Mouse (Mus musculus) heart, adult 2 months (tissue): ENCODE measurements around the gene Ndufa5. TPM values are rescaled to one million over a fixed set of nuclear protein-coding genes. Genes with fewer than 3 reads are reported as not detected.

ENCODE experiments used
- DNase-seq, 2 experiments: peaks; one replicate each; pipeline ENCODE4 v3.0.0; 2021
- H3K27ac ChIP-seq: fragments of 200-600 bp; 2 replicates; pipeline ENCODE4 v1.8.1; 2022
- H3K27me3 ChIP-seq: fragments of 200-500 bp; 2 replicates; pipeline ENCODE4 v1.6.1; 2012; ENCODE audit warnings: mild to moderate bottlenecking, low read length, inconsistent platforms, mixed read lengths; ENCODE audit not compliant: control insufficient read depth, insufficient read depth
- H3K36me3 ChIP-seq: fragments of 200-500 bp; 2 replicates; pipeline ENCODE4 v1.6.1; 2012; ENCODE audit warnings: low read length, inconsistent platforms; ENCODE audit not compliant: control insufficient read depth, insufficient read depth
- H3K4me1 ChIP-seq: fragments of 200-500 bp; 2 replicates; pipeline ENCODE4 v1.6.1; 2011; ENCODE audit warnings: low read length; ENCODE audit not compliant: control insufficient read depth, insufficient read depth
- H3K4me3 ChIP-seq: fragments of 200-600 bp; 2 replicates; pipeline ENCODE4 v1.8.1; 2022
- H3K79me2 ChIP-seq: fragments of 200-500 bp; replicated peaks from 2 replicates; pipeline ENCODE4 v1.6.1; 2012; ENCODE audit warnings: mild to moderate bottlenecking, inconsistent platforms, low read length, moderate library complexity, mixed read lengths; ENCODE audit not compliant: control insufficient read depth, insufficient read depth
- H3K9ac ChIP-seq: fragments of 200-500 bp; 2 replicates; pipeline ENCODE4 v1.6.1; 2012; ENCODE audit warnings: low read depth, mild to moderate bottlenecking, control low read depth, inconsistent platforms, low read length, mixed read lengths
- CTCF ChIP-seq: fragments of 200-600 bp; IDR thresholded peaks from 2 replicates; pipeline ENCODE4 v1.8.1; 2022; ENCODE audit warnings: antibody characterized with exemption, mild to moderate bottlenecking, moderate library complexity
- EP300 ChIP-seq: fragments of 200-500 bp; IDR thresholded peaks from 2 replicates; pipeline ENCODE4 v1.6.1; 2011; ENCODE audit warnings: low read depth, low read length, control low read depth; ENCODE audit not compliant: insufficient read depth
- POLR2A ChIP-seq: fragments of 200-500 bp; IDR thresholded peaks from 2 replicates; pipeline ENCODE4 v1.6.1; 2011; ENCODE audit warnings: mild to moderate bottlenecking, low read depth, low read length, control low read depth; ENCODE audit not compliant: insufficient read depth
- WGBS: fragments of 180-500 bp; shearing (Covaris S2); methylation state at CpG from one replicate; pipeline ENCODE4 v1.1.7; 2018; 5-methylcytosine and 5-hydroxymethylcytosine counted together
- intact Hi-C: fragments of 180-260 bp; cut with DNase I; formaldehyde crosslinking; loops from one replicate; pipeline ENCODE4 v1.15.1; 2025
- polyA plus RNA-seq: library from polyadenylated mRNA; depleted of rRNA; stranded (reverse); fragments of >200 nt; gene quantifications from 2 replicates; pipeline ENCODE4 v1.2.3, GENCODE M21; 2012; rRNA removed
- total RNA-seq, 2 experiments: library from RNA; stranded (reverse); gene quantifications; 2 replicates each; pipeline ENCODE4 v1.2.3; 2021

Ndufa5 gene
- total and polyA plus RNA-seq, 3 experiments, result 66.3 to 1,734 (median 1,490) TPM

DNA sequence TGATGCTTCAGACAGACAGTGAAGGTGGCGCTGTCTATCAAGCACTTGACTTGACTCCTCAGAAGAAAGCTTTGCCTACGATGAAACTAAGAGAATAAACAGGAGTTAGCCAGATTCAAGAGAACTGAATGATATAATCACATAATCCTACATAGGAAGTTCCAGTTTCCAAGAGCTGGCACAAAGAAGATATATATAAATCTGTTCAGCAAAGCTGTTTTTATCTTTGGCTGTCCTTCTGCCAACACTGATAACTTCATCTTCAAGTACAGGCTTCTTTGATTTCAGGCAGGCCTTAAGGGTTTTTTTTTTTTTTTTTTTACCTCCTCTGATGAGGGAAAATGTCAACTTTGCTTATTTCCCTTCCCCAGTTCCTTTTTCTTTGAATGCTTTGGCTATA is 57.7 kb downstream of the Ndufa5 start:
- TF ChIP-seq CTCF, result no peak
- no peak for TF ChIP-seq POLR2A
- TF ChIP-seq EP300, result no peak
- Histone ChIP-seq H3K79me2 (no peaks in the 10 kb centered on the region), H3K4me3 (no peak overlapping the region), H3K36me3 (no peaks in the 10 kb centered on the region), H3K27me3 (no peaks in the 10 kb centered on the region), H3K9ac (no peak overlapping the region), H3K4me1 (no peaks in the 10 kb centered on the region), H3K27ac (no peak overlapping the region)
- WGBS, result 80% methylated on average over 2 of the region's 2 CpGs
- no peak for DNase-seq
- intact Hi-C loops, result no loop called here

Other genes starting within 250 kb of the Ndufa5 start
- under 1 TPM; 0.47 to 0.52 TPM for gene Iqub, start 12.9 kb downstream of the Ndufa5 start, total RNA-seq
- 0.06 and 0.08 TPM in 2 replicates for gene Iqub, start 12.9 kb downstream of the Ndufa5 start, polyA plus RNA-seq
- 10 to 100 TPM; 61.4 to 69.9 TPM for gene Asb15, start 131 bp upstream of the Ndufa5 start, total RNA-seq
- 31.0 and 61.4 TPM in 2 replicates for gene Asb15, start 131 bp upstream of the Ndufa5 start, polyA plus RNA-seq
- 100 to 1,000 TPM; 691 to 757 TPM for gene Lmod2, start 69.7 kb upstream of the Ndufa5 start, total RNA-seq
- 191 and 268 TPM in 2 replicates for gene Lmod2, start 69.7 kb upstream of the Ndufa5 start, polyA plus RNA-seq
- 10 to 100 TPM; 27.8 to 28.3 TPM for gene Wasl, start 137.0 kb upstream of the Ndufa5 start, total RNA-seq
- gene Wasl, start 137.0 kb upstream of the Ndufa5 start, polyA plus RNA-seq, result 11.5 and 13.9 TPM in 2 replicates
- not detected for gene Hyal6, start 205.2 kb upstream of the Ndufa5 start, total RNA-seq
- not detected in 2 replicates for gene Hyal6, start 205.2 kb upstream of the Ndufa5 start, polyA plus RNA-seq
- gene Hyal4, start 220.3 kb upstream of the Ndufa5 start, total RNA-seq, result not detected
- gene Hyal4, start 220.3 kb upstream of the Ndufa5 start, polyA plus RNA-seq, result not detected in 2 replicates